Mouse (Mus musculus) kidney, adult 2 months (tissue): ENCODE measurements at regions not wholly inside any gene's neighbourhood (a gene's known extent, or its start where the extent isn't known, plus 50 kb on each side); places are given as distances from the start of the nearest gene placed in this dataset.

ENCODE experiments used
- DNase-seq: peaks from one replicate; pipeline ENCODE4 v3.0.0; 2021
- H3K27ac ChIP-seq: fragments of 200-500 bp; 2 replicates; pipeline ENCODE4 v1.5.1; 2012; ENCODE audit warnings: low read depth, low read length, control low read depth, inconsistent platforms; ENCODE audit not compliant: insufficient read depth
- H3K27me3 ChIP-seq: fragments of 200-500 bp; replicated peaks from 2 replicates; pipeline ENCODE4 v1.6.1; 2012; ENCODE audit warnings: mild to moderate bottlenecking, moderate library complexity, low read length, inconsistent platforms; ENCODE audit not compliant: control insufficient read depth, insufficient read depth
- H3K36me3 ChIP-seq: fragments of 200-500 bp; 2 replicates; pipeline ENCODE4 v1.6.1; 2012; ENCODE audit warnings: mild to moderate bottlenecking, moderate library complexity, low read length, inconsistent platforms; ENCODE audit not compliant: control insufficient read depth, insufficient read depth
- H3K4me1 ChIP-seq: fragments of 200-500 bp; 2 replicates; pipeline ENCODE4 v1.6.1; 2011; ENCODE audit warnings: low read length; ENCODE audit not compliant: control insufficient read depth, insufficient read depth
- H3K4me3 ChIP-seq: fragments of 200-500 bp; 2 replicates; pipeline ENCODE4 v1.5.1; 2011; ENCODE audit warnings: mild to moderate bottlenecking, low read depth, low read length, control low read depth; ENCODE audit not compliant: insufficient read depth
- CTCF ChIP-seq: fragments of 200-500 bp; conservative IDR thresholded peaks from 2 replicates; pipeline ENCODE4 v1.5.1; 2011; ENCODE audit warnings: low read depth, mild to moderate bottlenecking, control low read depth, low read length, moderate library complexity, mixed read lengths; ENCODE audit not compliant: insufficient read depth, insufficient read length
- POLR2A ChIP-seq: fragments of 200-500 bp; IDR thresholded peaks from one replicate; pipeline ENCODE4 v1.6.1; 2011; ENCODE audit warnings: low read depth, low read length, control low read depth
- WGBS: fragments of 180-500 bp; shearing (Covaris S2); methylation state at CpG from one replicate; pipeline ENCODE4 v1.1.7; 2018; 5-methylcytosine and 5-hydroxymethylcytosine counted together

DNA sequence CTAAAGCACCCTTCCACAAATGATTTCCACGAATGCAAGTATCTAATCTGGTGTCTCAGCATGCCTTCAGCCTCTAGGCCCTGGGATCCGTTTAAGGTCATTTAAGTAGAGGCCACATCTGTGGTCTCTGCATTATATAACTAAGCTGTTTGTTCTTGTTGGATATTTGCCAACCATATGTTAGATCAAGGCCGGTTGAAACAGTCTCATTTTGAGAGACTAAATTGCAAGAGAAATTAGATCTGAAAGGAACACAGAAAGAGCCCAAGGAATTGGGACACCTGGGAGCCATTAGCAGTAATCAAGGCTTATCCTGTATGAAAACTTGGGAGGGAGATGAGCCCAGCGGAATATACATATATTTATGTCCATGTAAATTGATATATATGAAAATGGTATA is 96.6 kb upstream of the Cnot2 start:
- H3K27ac ChIP-seq = no peak overlapping the region
- no peak overlapping the region for H3K4me3 ChIP-seq
- H3K36me3 ChIP-seq = no peaks in the 10 kb centered on the region
- no peak for DNase-seq
- no peaks in the 10 kb centered on the region for H3K27me3 ChIP-seq
- WGBS = 68% methylated on average over 4 of the region's 4 CpGs
- no peaks in the 10 kb centered on the region for H3K4me1 ChIP-seq
- TF ChIP-seq POLR2A (no peak), CTCF (no peak)

DNA sequence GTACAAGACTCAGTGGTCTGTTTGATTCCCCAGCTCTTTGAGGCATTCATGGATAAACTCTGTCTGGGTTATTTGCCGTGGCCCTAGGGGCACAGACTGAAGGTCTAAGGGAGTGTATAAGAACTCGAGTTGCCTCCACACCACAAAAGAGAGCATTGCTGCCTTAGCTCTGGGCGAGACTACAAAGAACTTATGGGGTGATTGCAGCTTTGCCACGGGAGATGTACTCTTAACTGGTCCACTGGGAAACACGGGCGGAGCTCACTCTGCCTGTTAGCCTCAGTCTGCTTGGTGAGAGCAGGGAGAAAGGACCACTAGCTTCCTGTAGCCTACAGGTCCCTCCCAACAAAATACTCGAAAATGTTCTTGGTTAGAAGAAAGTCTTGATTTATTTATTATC is 93.9 kb upstream of the Cnot2 start:
- H3K36me3 ChIP-seq = no peaks in the 10 kb centered on the region
- no peaks in the 10 kb centered on the region for H3K4me1 ChIP-seq
- H3K27me3 ChIP-seq = no peaks in the 10 kb centered on the region
- no peak for DNase-seq
- TF ChIP-seq POLR2A (no peak), CTCF (no peak)
- WGBS = 70% methylated on average over 7 of the region's 7 CpGs
- no peak overlapping the region for H3K4me3 ChIP-seq
- no peak overlapping the region for H3K27ac ChIP-seq

DNA sequence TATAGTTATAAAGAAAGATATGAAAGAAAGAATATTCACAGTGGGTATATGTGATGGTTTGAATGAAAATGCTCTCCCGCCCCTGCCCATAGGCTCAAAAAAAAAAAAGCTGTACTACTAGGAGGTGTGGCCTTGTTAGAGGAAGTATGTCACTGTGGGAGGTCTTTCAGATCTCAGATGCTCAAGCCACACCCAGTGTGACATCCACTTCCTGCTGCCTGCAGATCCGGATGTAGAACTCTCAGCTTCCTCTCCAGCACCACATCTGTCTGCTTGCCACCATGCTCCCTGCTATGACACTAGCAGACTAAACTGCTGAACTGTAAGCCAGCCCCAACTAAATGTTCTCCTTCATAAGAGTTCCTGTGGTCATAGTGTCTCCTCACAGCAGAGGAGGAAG is 93.0 kb upstream of the Cnot2 start:
- 78% methylated on average over 2 of the region's 2 CpGs for WGBS
- no peaks in the 10 kb centered on the region for H3K27me3 ChIP-seq
- no peak for DNase-seq
- no peak overlapping the region for H3K4me3 ChIP-seq
- no peak overlapping the region for H3K27ac ChIP-seq
- no peaks in the 10 kb centered on the region for H3K4me1 ChIP-seq
- TF ChIP-seq POLR2A (no peak), CTCF (no peak)
- H3K36me3 ChIP-seq = no peaks in the 10 kb centered on the region

GRCm38 (mm10) chr10:116658162-116658962 is 77.1 kb upstream of the Cnot2 start:
- no peak for DNase-seq
- no peaks in the 10 kb centered on the region for H3K36me3 ChIP-seq
- no peak overlapping the region for H3K4me3 ChIP-seq
- H3K27me3 ChIP-seq = no peaks in the 10 kb centered on the region
- H3K4me1 ChIP-seq = no peaks in the 10 kb centered on the region
- H3K27ac ChIP-seq = no peak overlapping the region
- TF ChIP-seq CTCF (no peak), POLR2A (no peak)
- 93% methylated on average over 6 of the region's 6 CpGs for WGBS

DNA sequence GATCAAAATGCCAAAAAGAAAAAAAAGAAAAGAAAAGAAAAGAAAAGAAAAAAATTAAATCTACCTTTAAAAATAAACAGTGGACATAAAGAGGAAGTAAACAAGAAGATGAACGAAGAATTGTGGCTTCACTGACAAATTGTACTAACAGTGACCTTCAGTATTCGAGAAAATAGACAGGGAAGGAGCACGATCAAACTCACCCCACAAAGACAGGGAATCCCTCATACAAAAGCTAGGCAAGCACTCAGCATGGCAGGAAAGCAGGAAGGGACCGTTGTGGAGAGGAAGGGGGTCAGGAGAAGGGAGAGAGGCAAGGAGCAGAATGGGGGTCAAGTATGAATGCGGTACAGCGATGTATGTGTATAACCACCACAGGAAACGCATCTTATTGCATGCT is 74.6 kb upstream of the Cnot2 start:
- Histone ChIP-seq H3K4me1 (no peaks in the 10 kb centered on the region), H3K36me3 (no peaks in the 10 kb centered on the region), H3K4me3 (no peak overlapping the region), H3K27me3 (no peaks in the 10 kb centered on the region), H3K27ac (no peak overlapping the region)
- 63% methylated on average over 7 of the region's 7 CpGs for WGBS
- DNase-seq = no peak
- TF ChIP-seq CTCF (no peak), POLR2A (no peak)

GRCm38 (mm10) chr10:116655018-116655807 is 73.9 kb upstream of the Cnot2 start:
- Histone ChIP-seq H3K4me3 (no peak overlapping the region), H3K27ac (no peak overlapping the region), H3K27me3 (no peaks in the 10 kb centered on the region), H3K36me3 (no peaks in the 10 kb centered on the region), H3K4me1 (no peaks in the 10 kb centered on the region)
- DNase-seq = no peak
- TF ChIP-seq POLR2A = no peak
- no peak for TF ChIP-seq CTCF
- WGBS = 69% methylated on average over 6 of the region's 6 CpGs

DNA sequence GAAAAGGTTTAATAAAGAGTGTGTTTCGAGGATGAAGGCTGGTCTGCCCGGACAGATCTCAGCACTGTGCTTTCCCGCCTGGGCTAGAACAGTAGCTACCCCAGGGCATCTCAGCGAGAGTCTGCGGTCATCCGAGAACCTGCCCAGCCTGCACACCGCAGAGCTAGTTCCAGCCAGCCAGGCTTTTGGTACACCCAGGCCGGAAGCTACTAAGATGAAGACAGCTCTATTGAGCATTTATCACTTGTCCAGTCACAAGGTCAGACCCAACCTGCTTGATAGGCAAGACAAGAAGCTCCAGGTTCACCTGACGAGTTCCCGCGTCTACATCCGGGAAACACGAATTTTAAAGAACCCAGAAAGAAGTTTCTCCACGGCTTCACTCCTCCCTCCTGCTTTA is 72.8 kb upstream of the Cnot2 start:
- H3K36me3 ChIP-seq = no peaks in the 10 kb centered on the region
- H3K27me3 ChIP-seq = no peaks in the 10 kb centered on the region
- no peak overlapping the region for H3K27ac ChIP-seq
- TF ChIP-seq POLR2A (no peak), CTCF (no peak)
- no peak overlapping the region for H3K4me3 ChIP-seq
- 94% methylated on average over 14 of the region's 14 CpGs for WGBS
- H3K4me1 ChIP-seq = no peaks in the 10 kb centered on the region
- no peak for DNase-seq
